Mouse (Mus musculus) liver, postnatal 0 days (tissue): Measurements from ENCODE around the gene Nat14.

Experiments
- CTCF ChIP-seq: sonication (generic); IDR thresholded peaks from 2 replicates; pipeline ENCODE4 v1.5.1; 2016; ENCODE audit warnings: antibody characterized with exemption, low read depth
- EP300 ChIP-seq: IDR thresholded peaks from 2 replicates; pipeline ENCODE4 v1.6.1; 2016; ENCODE audit warnings: antibody characterized with exemption, low read depth, mild to moderate bottlenecking

GRCm38 (mm10) chr7:4927711-4928110 lies 5.9 kb downstream of the Nat14 start:
- no peak for TF ChIP-seq CTCF
- TF ChIP-seq EP300: no peak
